Mouse (Mus musculus) frontal cortex, postnatal 10 days (tissue): ENCODE data around the gene Ajm1.

Source experiments
- DNase-seq, 2 experiments: peaks; one replicate each; pipeline ENCODE4 v3.0.0; 2022; ENCODE audit warnings: low spot score in 2 of 2, mixed read lengths in 1 of 2

Ajm1 gene

GRCm38 (mm10) chr2:25534178-25534865 is 47.2 kb downstream of the Ajm1 start:
- DNase-seq = peak in 1 of 2 experiments; percentile 21

GRCm38 (mm10) chr2:25533707-25534106 is 47.9 kb downstream of the Ajm1 start:
- no peak for DNase-seq

GRCm38 (mm10) chr2:25526510-25527302 is 54.9 kb downstream of the Ajm1 start:
- DNase-seq = no peak
